Mouse (Mus musculus): Measurements from ENCODE around the gene Lcn2.

Lcn2 gene

GRCm38 (mm10) chr2:32342539-32343350 lies 45.3 kb downstream of the Lcn2 start:
- peak; percentile 93 for DNase-seq

- DNase-seq = no peak
These were observed 46.0 kb downstream of the Lcn2 start for GRCm38 (mm10) chr2:32342039-32342438.

GRCm38 (mm10) chr2:32341634-32341939 lies 46.5 kb downstream of the Lcn2 start:
- peak; percentile 76 for DNase-seq

GRCm38 (mm10) chr2:32340836-32341633 lies 47.0 kb downstream of the Lcn2 start:
- peak; percentile 68 for DNase-seq

GRCm38 (mm10) chr2:32339912-32340642 lies 48.0 kb downstream of the Lcn2 start:
- DNase-seq = peak; percentile 72

- DNase-seq = no peak
These were observed 52.2 kb downstream of the Lcn2 start for GRCm38 (mm10) chr2:32335888-32336287.

All from cerebellum, adult 9-11 months (tissue).